Mouse (Mus musculus) 416B (cell line): Measurements from ENCODE around the gene Coq7.

ENCODE experiments used
- DNase-seq: peaks from one replicate; pipeline ENCODE4 v3.0.0; 2011; ENCODE audit warnings: low read depth

Coq7 gene

DNA sequence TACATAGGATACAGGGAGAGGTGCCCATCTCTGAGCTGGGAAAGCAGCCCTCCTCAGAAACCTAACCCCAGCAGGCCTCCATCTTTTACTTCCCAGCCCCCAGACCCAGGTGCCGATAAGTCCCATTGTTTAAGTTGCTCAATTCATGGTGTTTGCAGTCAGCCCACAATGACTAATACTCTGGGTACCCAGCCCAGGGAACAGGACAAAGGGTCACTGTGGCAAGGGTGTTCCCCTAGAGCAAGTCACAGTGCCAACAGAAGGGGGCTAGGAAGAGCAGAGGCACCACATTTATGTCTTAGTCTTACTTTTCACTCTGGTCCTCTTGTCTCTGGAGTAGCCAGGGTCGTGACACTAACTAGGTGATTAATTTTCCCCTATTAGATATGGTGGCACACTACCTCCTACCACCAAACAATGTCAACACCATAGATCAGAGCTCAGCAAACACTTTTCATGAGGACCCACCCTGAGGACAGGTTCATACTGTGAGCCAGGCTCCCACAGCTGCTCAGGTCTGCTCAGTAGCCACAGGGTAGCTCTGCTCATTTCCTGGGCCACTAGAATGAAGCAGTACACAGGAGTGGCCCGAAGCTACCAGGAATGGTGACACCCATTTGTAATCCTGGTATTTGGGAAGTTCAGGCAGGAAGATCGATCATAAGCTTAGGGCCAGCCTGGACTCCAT is 38.1 kb downstream of the Coq7 start:
- DNase-seq: no peak

DNA sequence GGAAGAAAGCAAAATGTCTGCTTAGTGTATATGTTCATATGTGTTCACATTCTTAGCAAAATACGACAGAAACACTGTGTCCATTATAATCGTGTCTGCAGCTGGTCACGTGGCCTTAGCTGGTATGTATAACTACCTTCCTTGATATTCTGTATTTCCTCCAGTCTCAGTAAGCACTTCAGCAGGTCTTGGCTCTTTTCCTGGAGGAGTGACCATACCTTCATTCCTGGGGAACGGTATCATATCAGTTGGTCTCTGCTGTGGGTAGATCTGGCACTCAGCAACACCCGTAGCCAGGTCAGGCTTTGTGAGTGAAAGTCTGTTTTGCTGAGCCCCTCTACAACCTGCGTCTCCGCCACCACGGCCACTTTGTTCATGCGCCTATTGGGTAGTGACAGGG is 39.3 kb downstream of the Coq7 start:
- DNase-seq: no peak

DNA sequence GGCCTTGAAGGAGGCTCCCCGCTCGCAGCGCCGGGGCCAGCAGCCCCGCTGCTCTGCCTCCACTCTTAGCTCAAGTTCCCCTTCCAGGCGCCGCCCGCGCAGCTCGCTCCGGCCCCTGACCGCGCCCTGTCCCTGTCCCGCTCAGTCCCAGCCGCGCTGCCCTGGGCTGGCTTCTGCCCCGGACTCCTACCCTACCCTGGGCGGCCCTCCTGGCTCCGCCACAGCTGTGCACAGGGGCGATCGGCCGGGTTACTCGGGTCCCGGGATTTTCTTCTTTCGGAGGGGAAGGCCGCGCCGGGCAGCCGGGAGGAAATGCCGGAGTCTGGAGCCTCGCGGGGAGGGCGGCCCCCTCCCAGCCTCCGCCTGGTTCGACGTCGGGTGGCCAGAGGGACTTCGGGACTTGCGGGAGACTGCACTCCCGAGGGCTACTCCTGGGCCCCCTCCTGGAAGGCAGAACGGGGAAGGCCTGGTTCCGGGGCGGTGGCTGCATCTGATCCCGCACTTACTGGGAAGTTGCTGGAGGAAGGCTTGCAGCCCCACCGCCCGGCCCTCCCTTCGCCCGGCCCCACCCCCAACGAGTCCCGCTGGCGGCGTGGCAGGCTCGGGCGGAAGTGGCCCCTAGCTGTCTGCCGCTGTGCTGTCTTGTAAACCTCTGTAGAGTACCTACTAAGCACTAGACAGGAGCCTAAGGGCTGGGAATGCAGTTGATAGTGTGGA is 41.6 kb downstream of the Coq7 start, which contains the start of gene Itpripl2:
TSS of gene Itpripl2 (minus strand) at position 545 of the 717 bp plus-strand sequence.
- DNase-seq: peak; percentile 57

DNA sequence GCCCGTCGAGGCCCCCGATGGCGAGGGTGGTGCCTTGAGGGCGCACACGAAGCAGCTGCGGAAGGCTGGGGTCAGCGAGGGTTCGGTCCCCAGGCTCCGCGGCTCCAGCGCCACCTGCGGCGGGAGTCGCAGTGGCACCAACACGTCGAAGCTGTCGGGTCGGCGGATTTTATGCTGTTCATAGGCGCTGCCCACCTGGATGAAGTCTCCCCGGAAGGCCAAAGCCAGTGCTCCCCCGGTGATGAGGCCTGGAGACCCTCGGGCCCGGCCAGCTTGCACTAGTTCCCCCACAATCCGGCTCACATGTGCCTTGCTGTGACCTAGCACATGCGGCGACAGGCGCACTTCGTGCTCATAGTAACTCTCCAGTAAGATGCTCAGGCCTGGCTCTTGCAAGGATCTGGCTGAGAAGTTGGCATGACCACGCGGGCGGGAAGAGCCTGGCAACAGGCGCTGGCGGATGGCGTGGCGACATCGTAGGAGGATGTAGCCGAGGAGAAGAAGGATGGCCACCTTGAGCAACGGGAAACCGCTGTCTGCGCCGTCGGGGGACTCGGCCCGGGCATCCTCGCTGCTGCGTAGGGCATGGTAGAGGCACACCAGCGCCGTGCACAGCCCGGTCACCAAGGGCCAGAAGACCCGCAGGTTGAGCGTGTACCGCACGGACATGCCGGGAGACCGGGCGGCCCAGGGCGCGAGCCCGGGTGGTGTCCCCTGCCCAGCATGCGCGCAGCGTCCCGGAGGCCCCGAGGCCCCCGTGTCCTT is 42.3 kb downstream of the Coq7 start:
- DNase-seq: no peak

DNA sequence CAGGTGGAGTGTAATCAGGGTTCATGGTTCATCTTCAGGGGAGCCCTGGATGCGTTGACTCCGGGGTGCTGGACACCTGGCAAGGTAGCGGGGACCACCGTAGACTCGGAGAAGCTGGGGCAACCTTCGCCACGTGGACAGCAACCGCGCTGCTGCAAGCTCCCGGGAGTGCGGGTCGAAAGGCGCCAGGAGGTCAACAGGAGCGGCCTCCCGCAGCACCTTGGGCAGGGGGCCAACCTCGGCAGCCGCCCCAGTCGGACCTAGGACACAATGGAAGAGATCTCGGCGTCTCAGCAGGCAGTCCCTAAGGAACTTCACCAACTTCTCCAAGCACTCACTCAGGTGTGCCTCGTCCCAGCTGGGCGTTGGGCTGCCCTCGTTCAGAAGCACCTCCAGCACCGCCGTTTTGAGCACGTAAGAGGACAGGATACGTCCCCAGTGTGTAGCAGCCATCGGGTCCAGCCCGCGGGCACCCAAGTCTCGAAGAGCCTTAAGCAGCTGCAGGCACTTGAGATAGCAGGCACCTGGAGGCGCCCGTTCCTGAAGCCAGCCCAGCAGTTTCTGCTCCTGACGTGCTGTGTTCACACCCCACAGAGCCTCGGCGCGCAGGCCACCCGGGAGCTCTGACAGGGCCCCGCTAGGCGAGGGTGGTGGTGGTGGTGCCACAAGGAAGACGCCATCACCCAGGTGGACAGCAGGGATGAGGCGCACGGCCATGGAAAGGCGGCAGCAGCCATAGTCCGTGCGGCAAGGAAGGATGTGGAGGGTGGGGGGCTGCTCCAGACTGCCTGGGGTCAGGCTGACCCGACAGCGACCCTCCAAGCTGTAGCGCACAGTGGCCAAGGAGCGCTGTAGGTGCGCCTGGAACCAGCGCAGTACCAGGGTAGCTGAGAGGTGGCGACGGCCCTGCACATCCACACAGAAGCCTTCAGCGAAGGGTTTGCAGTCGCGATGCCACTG is 43.2 kb downstream of the Coq7 start:
- DNase-seq: no peak

DNA sequence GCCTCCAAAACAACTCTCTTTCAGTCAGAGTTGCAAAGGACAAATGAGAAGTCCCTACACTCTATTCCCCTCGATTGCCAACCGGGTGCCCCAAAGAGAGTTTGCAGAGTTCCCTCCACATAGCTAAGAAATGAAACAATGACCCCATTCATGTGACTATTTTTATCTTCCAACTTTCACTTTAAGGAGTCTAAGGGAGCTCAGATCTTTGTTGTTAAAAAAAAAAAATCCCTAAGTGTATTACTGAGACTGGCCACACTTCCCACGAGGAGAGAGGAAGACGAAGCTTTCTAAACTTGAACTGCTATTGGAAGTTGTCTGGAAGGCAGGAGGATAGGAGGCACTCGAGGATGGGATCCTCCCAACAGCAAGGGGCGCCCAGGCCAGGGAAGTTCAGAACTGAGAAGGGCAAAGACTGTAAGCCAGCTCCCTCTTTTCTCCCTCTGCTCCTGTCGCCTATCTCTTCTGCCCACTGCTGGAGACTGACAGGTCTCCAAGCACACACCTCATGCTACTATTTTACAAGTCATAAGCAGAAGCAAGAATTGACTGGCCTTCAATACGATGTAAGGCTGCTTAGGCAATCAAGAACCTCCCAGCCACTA is 45.0 kb downstream of the Coq7 start:
- no peak for DNase-seq

DNA sequence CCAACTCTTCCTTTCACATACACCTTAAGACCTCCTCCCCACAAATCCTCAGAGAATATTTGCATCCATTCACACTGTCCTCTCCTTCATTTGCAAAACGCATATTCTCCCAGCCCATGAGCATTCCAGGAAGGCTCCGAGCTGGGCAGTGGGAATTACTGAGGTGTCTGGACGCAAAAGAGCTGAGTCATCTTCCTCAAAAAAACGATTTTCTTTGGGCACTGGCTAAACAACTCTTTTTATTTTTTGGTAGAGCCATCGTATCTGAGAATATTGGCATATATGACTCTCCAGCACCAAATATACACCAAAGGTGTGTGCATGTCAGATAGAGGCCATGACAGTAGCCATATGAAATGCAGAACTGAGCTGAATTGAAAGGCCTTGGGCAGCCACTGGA is 46.2 kb downstream of the Coq7 start:
- no peak for DNase-seq

DNA sequence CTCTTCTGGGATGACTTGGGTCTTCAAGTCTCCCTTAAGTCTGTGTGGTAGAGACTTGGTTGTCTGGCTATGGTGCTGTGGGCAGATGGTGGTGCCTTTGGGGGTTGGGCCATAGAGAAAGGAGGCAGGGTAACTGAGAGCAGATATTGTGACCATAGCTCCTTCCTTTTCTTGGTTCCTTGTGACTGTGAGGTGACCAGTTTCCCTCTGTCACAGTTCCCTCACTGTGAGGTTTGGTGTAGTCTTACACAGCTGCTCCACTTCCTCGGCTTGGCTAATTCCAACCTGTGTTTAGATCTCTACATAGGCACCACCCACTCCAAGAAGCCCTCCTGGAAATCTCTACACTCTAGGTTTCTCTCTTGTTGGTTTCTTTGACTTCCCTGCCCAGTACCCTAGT is 49.2 kb downstream of the Coq7 start:
- no peak for DNase-seq

DNA sequence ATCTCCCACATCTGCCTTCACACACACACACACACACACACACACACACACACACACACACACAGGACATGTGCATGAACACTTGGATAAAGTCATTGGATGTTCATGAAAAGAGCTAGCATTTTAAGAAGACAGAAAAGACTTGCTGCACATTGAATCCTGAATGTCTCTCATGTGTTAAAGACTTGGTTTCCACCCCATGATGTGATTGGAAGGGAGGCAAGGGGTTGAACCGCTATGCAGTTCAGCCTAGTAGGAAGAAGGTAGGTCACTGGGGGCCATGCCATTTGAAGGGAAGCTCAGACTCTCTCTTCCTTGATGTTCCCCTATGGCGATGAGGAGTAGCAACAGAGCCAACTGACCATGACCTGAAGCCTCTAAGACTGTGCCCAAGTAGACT is 51.2 kb downstream of the Coq7 start:
- DNase-seq: no peak

DNA sequence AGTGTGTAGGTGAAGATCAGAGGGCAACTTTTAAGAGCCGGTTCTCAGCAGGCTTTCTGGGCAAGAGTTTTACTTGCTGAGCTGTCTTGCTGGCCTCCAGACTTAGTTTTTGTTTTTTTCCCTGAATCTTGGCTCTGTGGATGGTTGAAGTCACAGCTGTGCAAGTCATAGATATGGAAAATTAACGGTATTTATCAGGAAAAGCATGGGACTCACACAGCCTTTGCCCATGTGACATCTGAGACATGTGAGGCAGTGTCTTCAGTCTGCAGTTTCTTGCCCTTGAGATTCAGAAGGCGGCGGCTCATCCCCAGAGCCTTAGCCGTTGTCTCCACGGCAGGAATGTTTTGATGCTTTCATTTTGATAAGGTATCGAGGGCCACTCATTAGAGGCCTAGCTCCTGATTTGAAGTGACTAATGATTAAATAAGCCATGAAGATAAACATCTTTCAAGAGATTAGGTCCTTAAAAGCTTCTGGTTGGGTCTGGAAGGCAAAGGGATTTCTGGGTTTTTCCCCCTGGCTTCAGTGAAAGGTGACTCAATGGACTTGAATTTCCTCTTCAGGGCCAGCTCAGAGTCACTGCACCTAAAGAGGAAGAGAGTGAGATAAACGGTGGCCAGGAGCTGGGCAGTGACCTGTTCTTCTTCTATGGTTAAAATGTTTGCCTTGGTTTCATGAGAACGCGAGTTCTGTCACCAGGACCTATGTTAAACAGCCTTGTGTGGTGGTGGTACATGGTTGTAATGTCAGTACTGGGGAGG is 51.9 kb downstream of the Coq7 start:
- peak; percentile 15 for DNase-seq

DNA sequence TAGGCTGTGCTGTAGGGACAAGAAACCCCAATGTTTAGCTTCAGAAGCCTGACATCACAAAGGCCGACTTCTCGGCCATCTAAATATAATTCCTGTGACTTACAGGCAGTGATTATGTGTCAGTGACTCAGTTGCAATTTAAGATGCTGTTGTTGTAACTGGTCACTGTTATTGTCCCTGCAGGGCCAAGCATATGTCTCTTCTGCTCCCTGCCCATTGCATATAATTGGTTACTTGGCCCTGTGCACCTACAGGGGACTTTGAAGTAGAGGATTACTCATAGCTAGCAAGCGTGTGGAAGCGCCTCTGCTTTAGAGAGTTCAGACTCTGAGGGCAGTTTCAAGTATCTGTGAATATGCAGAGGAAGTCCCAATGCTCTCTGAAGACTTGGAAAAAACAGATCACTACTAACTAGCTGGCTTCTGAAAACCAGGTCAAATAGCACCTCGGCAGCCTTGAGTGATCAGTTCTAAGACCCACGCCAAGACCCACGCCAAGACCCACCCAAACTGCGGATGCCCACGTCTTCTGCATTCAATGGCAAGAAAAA is 52.9 kb downstream of the Coq7 start:
- DNase-seq: no peak

DNA sequence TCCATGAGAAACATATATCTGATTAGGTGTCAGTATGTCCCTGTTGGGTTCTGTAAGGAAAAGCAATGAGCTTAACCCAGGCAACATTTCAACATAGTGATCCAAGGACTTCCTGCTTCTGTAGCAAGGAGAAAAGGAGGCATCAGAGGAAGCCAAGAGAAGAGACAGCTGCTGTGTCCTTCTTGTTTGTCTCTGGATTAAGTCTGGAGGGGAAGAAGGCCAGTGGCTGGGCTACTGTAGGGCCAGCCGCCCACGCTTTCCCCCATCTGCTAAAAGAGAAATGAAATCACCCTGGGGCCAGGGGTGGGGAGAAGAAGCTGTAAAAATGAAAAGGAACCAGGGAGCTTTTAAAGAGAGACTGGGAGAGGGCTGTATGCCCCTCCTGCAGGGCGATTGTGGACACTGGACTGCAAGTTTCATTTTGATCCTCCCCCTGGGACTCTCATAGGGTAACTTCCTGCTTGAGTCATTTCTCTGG is 54.3 kb downstream of the Coq7 start:
- no peak for DNase-seq

DNA sequence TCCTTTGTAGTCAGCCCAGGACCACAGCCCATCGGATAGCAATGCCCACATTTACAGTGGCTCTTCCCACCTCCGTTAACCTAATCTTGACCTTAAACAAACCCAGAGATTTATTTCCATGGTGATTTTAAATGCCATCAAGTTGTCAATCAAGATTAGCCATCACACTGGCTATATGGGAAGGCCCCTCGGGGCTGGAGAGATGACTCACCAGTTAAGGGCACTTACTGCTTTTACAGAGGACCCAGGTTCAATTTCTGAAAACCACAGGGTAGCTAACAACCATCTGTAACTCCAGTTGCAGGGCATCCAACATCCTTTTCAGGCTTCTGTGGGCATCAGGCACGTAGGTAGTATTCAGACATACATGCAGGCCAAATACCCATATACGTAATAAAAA is 56.7 kb downstream of the Coq7 start:
- DNase-seq: no peak

DNA sequence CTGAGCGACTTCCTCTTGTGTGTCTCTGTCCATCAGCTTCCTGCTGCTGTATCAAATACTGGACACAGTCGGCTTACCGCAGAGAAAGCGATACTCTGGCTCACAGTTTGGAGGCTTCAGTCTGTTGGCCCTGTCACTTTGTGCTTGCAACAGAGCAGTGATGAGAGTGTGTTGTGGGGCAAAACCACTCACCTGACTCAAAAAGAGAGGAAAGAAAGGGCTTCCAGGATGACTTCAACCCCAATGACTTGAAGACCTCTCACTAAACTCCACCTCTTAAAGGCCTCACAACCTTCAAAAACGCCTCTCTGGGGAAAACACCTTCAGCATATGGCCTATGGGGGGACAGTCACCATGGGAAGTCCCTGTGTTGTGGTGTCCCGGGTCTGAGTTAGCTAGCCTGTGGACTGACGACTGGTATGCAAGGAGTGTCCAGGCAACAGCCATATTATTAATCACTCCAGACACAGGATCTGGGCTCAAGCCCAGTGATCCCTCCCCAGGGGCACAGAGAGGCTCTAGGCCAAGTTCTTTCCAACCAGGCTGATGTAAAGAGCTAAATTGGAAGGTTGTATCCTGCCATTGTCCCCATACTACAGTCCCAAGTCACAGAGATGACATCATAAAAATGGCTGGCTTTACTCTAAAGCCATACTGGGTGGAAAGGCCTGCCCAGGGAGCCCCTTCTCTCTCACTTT is 58.0 kb downstream of the Coq7 start:
- no peak for DNase-seq

DNA sequence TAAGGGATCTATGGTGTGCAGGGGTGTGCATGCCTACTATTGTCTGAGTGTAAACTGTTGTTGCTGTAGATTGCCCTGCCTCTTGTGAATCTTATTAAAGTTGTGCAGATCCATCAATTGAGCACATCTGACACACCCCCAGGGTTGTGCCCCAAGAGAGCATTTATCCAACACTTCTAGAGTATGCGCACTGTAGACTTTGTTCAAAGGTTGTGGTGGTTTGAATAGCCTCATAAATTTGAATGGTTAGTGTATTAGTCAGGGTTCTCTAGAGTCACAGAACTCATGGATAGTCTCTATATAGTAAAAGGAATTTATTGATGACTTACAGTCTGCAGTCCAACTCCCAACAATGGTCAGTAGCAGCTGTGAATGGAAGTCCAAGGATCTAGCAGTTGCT is 60.3 kb downstream of the Coq7 start:
- no peak for DNase-seq

DNA sequence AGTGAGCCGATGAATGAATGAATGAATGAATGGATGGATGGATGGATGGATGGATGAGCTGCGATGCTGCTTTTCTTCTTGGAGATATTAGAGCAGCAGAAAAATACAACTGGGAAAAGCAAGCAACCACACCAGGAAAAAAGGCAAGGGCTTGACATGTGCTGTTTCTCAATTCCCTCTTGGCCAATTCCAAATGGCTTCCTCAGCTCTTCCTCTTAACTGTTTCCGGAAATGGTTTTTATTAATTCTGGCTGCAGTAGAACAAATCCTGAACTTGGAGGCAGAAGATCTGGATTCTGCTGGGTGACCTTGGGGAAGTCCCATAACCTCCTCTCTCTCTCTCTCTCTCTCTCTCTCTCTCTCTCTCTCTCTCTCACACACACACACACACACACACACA is 65.1 kb downstream of the Coq7 start:
- no peak for DNase-seq

DNA sequence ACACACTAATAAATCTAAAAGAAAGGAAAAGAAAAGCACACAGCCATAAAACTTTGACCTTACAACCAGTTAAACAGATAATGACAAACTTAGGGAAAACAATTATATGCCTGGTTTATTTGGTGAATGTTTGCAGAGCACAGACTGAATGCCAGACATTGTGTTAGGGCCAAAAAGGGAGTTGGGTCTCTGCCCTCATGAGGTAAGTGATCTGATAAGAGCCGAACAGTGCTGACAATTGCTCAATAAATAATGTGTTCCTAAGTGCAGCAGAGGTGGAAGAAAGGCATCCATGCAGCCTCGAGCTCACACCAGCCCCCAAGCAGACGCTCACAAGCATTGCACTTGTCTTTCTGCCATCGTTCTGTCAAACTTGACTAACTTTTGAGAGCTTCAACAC is 68.7 kb downstream of the Coq7 start:
- no peak for DNase-seq

DNA sequence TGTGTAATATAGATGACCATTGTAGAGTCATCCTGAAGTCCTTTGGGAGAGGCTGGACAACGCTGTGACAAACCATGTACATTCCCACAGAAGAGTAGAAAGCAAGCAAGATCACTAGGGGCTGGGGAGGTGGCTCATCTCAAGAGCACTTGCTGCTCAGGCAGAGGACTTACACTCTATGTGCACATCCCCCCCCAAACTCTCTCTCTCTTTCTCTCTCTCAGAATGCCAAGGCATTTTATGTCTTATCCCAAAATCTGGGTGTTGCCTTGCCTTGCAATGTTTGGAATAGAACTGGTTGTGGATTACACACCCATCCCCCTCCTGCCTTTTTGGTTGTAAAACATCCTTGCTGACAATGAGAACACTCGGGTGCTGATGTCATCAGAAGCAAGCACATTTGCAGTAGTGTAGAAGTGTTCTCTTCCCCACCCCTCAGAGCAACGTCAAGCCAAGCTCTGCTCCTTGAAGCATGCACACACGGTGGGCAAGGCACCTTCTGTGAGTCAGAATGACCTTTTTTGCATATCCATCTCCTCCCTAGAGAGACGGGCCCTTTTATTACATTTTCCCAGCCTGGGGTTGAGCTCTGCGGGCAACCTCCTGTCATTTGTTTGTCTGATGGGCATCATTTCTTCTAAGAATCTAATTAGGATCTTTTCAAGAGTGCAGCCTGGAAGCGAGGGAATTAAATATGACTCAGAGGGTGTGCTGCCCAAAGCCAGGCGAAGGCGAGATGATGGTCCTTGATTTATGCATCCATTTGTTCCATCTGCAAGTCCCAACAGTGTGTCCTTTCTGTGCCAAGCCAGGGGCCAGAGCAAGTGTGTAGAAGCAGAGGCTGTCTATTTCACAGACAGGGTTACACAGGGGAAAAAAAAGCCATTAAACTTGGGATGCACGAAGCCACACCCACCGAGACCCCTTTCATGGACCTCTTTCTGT is 70.1 kb downstream of the Coq7 start:
- DNase-seq: no peak
